Mouse (Mus musculus): ENCODE data around the gene Ccnc. TPM values are rescaled to one million over a fixed set of nuclear protein-coding genes. Genes with fewer than 3 reads are reported as not detected.

Gene Ccnc
- polyA plus RNA-seq, 1 experiment = 6.2 TPM

- WGBS = 20% methylated on average over 14 of the region's 14 CpGs
- DNase-seq = no peak
Measured at GRCm38 (mm10) chr4:21766171-21766862, 38.8 kb downstream of the Ccnc start.

GRCm38 (mm10) chr4:21766863-21767304 is 39.4 kb downstream of the Ccnc start, which contains the start of the genes Usp45 and Tstd3:
Gene Usp45 (plus strand): TSS chr4:21767156.
Gene Tstd3 (minus strand): TSS chr4:21767212.
- 1% methylated on average over 17 of the region's 17 CpGs for WGBS

More at GRCm38 (mm10) chr4:21766171-21766862, 38.8 kb downstream of the Ccnc start:
- Histone ChIP-seq H3K4me3 (replicated peaks; ENCODE audit: extremely low read depth, low read depth, low read length) (peak overlapping the region; percentile 100), H3K4me1 (ENCODE audit: control insufficient read depth, insufficient read depth, low read length) (peaks cover 5% of the 10 kb centered on the region; the same call in 1 of the 2 replicates)
- TF ChIP-seq POLR2A (IDR thresholded peaks at IDR 0.05; ENCODE audit: borderline replicate concordance, extremely low read depth, low read depth, low read length) (no peak), CTCF (IDR thresholded peaks at IDR 0.05; ENCODE audit: insufficient read depth, low read length) (no peak)

GRCm38 (mm10) chr4:21771064-21771463 is 43.6 kb downstream of the Ccnc start:
- H3K4me1 ChIP-seq (ENCODE audit: control insufficient read depth, insufficient read depth, low read length) = peaks cover 5% of the 10 kb centered on the region; the same call in 1 of the 2 replicates
- WGBS = 85% methylated on average over 1 of the region's 1 CpGs

More at GRCm38 (mm10) chr4:21766863-21767304, 39.4 kb downstream of the Ccnc start, which contains the start of the genes Usp45 and Tstd3:
- TF ChIP-seq CTCF (IDR thresholded peaks at IDR 0.05; ENCODE audit: insufficient read depth, low read length) (peak; percentile 64), POLR2A (IDR thresholded peaks at IDR 0.05; ENCODE audit: borderline replicate concordance, extremely low read depth, low read depth, low read length) (no peak)
- peak within 1 kb of the TSS; percentile 100 for H3K4me3 ChIP-seq (replicated peaks; ENCODE audit: extremely low read depth, low read depth, low read length)
- H3K4me1 ChIP-seq (ENCODE audit: control insufficient read depth, insufficient read depth, low read length) = peaks cover 5% of the 10 kb centered on the region; the same call in 1 of the 2 replicates
- peak; percentile 70 for DNase-seq

GRCm38 (mm10) chr4:21772306-21772705 is 44.8 kb downstream of the Ccnc start:
- 98% methylated on average over 1 of the region's 1 CpGs for WGBS
- peaks cover 4% of the 10 kb centered on the region for H3K4me1 ChIP-seq (ENCODE audit: control insufficient read depth, insufficient read depth, low read length)
- H3K4me3 ChIP-seq (replicated peaks; ENCODE audit: extremely low read depth, low read depth, low read length) = no peak overlapping the region
- TF ChIP-seq POLR2A (IDR thresholded peaks at IDR 0.05; ENCODE audit: borderline replicate concordance, extremely low read depth, low read depth, low read length) (no peak), CTCF (IDR thresholded peaks at IDR 0.05; ENCODE audit: insufficient read depth, low read length) (no peak)
- no peak for DNase-seq

More at GRCm38 (mm10) chr4:21771064-21771463, 43.6 kb downstream of the Ccnc start:
- TF ChIP-seq CTCF (IDR thresholded peaks at IDR 0.05; ENCODE audit: insufficient read depth, low read length) (no peak), POLR2A (IDR thresholded peaks at IDR 0.05; ENCODE audit: borderline replicate concordance, extremely low read depth, low read depth, low read length) (no peak)
- no peak overlapping the region for H3K4me3 ChIP-seq (replicated peaks; ENCODE audit: extremely low read depth, low read depth, low read length)
- no peak for DNase-seq

GRCm38 (mm10) chr4:21776091-21776945 is 48.8 kb downstream of the Ccnc start:
- TF ChIP-seq CTCF (IDR thresholded peaks at IDR 0.05; ENCODE audit: insufficient read depth, low read length) = no peak
- peak; percentile 78; the same call in 1 of the 2 replicates for TF ChIP-seq POLR2A (IDR thresholded peaks at IDR 0.05; ENCODE audit: borderline replicate concordance, extremely low read depth, low read depth, low read length)
- under 1% methylated on average over 43 of the region's 46 CpGs for WGBS
- DNase-seq = peak; percentile 85
- peaks cover 6% of the 10 kb centered on the region for H3K4me1 ChIP-seq (ENCODE audit: control insufficient read depth, insufficient read depth, low read length)
- peak overlapping the region; percentile 83 for H3K4me3 ChIP-seq (replicated peaks; ENCODE audit: extremely low read depth, low read depth, low read length)

GRCm38 (mm10) chr4:21776946-21777265 is 49.4 kb downstream of the Ccnc start:
- Histone ChIP-seq H3K4me3 (replicated peaks; ENCODE audit: extremely low read depth, low read depth, low read length) (peak overlapping the region; percentile 9), H3K4me1 (ENCODE audit: control insufficient read depth, insufficient read depth, low read length) (peaks cover 6% of the 10 kb centered on the region)
- 3% methylated on average over 9 of the region's 9 CpGs for WGBS
- no peak for DNase-seq
- no peak for TF ChIP-seq CTCF (IDR thresholded peaks at IDR 0.05; ENCODE audit: insufficient read depth, low read length)
- TF ChIP-seq POLR2A (IDR thresholded peaks at IDR 0.05; ENCODE audit: borderline replicate concordance, extremely low read depth, low read depth, low read length) = no peak

GRCm38 (mm10) chr4:21780816-21781726 is 53.6 kb downstream of the Ccnc start:
- 90% methylated on average over 12 of the region's 12 CpGs for WGBS
- H3K4me3 ChIP-seq (replicated peaks; ENCODE audit: extremely low read depth, low read depth, low read length) = no peak overlapping the region
- DNase-seq = no peak
- H3K4me1 ChIP-seq (ENCODE audit: control insufficient read depth, insufficient read depth, low read length) = peaks cover 6% of the 10 kb centered on the region
- TF ChIP-seq POLR2A (IDR thresholded peaks at IDR 0.05; ENCODE audit: borderline replicate concordance, extremely low read depth, low read depth, low read length) = no peak
- no peak for TF ChIP-seq CTCF (IDR thresholded peaks at IDR 0.05; ENCODE audit: insufficient read depth, low read length)

GRCm38 (mm10) chr4:21786268-21786667 is 58.8 kb downstream of the Ccnc start:
- Histone ChIP-seq H3K4me1 (ENCODE audit: control insufficient read depth, insufficient read depth, low read length) (no peaks in the 10 kb centered on the region), H3K4me3 (replicated peaks; ENCODE audit: extremely low read depth, low read depth, low read length) (no peak overlapping the region)
- TF ChIP-seq CTCF (IDR thresholded peaks at IDR 0.05; ENCODE audit: insufficient read depth, low read length) (no peak), POLR2A (IDR thresholded peaks at IDR 0.05; ENCODE audit: borderline replicate concordance, extremely low read depth, low read depth, low read length) (no peak)
- WGBS = 95% methylated on average over 12 of the region's 12 CpGs
- DNase-seq = no peak
